Mouse (Mus musculus) stomach, embryonic 14.5 days (tissue): Measurements from ENCODE around the gene Rims4. TPM values are rescaled to one million over a fixed set of nuclear protein-coding genes. Genes with fewer than 3 reads are reported as not detected.

Experiments used
- ATAC-seq: fragments of 200-750 bp; cut with Nextera tagmentation; 2 replicates; pipeline ENCODE4 v1.8.0; 2017; ENCODE audit warnings: low read depth, moderate TSS enrichment; ENCODE audit not compliant: insufficient number of reproducible peaks, insufficient read depth, low FRiP score
- H3K27ac ChIP-seq: fragments of 300-500 bp; sonication (generic); 2 replicates; pipeline ENCODE4 v1.5.1; 2014; ENCODE audit warnings: mild to moderate bottlenecking, low read length, moderate library complexity, mixed read lengths
- H3K27me3 ChIP-seq: fragments of 300-500 bp; sonication (generic); 2 replicates; pipeline ENCODE4 v1.6.1; 2014; ENCODE audit warnings: low read length, control low read depth, mixed read lengths; ENCODE audit not compliant: control insufficient read depth, insufficient read depth
- H3K36me3 ChIP-seq: fragments of 300-500 bp; sonication (generic); 2 replicates; pipeline ENCODE4 v1.6.1; 2014; ENCODE audit warnings: mild to moderate bottlenecking, control low read depth, low read length, moderate library complexity, mixed read lengths; ENCODE audit not compliant: control insufficient read depth, insufficient read depth
- H3K4me1 ChIP-seq: fragments of 300-500 bp; sonication (generic); 2 replicates; pipeline ENCODE4 v1.6.1; 2014; ENCODE audit warnings: low read length, control low read depth, mixed read lengths; ENCODE audit not compliant: control insufficient read depth, insufficient read depth
- H3K4me2 ChIP-seq: fragments of 300-500 bp; sonication (generic); replicated peaks from 2 replicates; pipeline ENCODE4 v1.6.1; 2014; ENCODE audit warnings: low read depth, low read length, control low read depth
- H3K4me3 ChIP-seq: fragments of 300-500 bp; sonication (generic); 2 replicates; pipeline ENCODE4 v1.5.1; 2014; ENCODE audit warnings: low read depth, low read length, control low read depth
- H3K9ac ChIP-seq: fragments of 300-500 bp; sonication (generic); replicated peaks from 2 replicates; pipeline ENCODE4 v1.6.1; 2014; ENCODE audit warnings: low read depth, mild to moderate bottlenecking, control low read depth, low read length, moderate library complexity, mixed read lengths
- H3K9me3 ChIP-seq: fragments of 300-500 bp; sonication (generic); 2 replicates; pipeline ENCODE4 v1.6.1; 2016; ENCODE audit warnings: low read depth, low read length, control low read depth; ENCODE audit not compliant: control insufficient read depth
- WGBS: fragments of 180-500 bp; shearing (Covaris S2); extraction: QIAGEN DNeasy Blood & Tissue Kit; methylation state at CpG from one replicate; pipeline ENCODE4 v1.1.7; 2014; 5-methylcytosine and 5-hydroxymethylcytosine counted together
- polyA plus RNA-seq: library from polyadenylated mRNA; unstranded; fragments of >200 nt; fragmentation: Nextera tagmentation; extraction: Ambion mirVana; gene quantifications from 2 replicates; pipeline ENCODE4 v1.2.1, GENCODE M21; 2014

Rims4 gene
- polyA plus RNA-seq, 1 experiment from 2014 or later, result 0.06 TPM

DNA sequence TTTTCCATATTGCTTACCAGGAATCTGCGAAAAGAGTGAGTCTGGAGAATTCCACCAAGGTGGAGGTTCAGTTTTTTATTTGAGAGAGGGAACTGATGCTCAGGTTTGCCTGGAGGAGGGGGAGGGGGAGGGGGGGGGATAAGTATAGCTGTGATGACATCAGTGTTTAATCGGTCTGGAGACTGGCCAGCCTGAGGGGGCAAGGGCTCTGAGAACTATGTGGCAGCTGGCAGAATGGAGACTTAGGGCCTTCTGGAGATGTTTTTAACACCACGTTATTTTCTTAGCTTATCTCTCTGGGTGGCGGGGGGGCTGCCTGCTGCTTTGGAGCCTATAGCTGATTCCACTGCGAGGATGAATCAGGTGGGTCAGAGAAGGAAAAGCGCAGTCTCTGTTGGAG is 24.6 kb upstream of the Rims4 start:
- H3K9ac ChIP-seq, result no peak overlapping the region
- no peaks in the 10 kb centered on the region for H3K27me3 ChIP-seq
- no peaks in the 10 kb centered on the region for H3K9me3 ChIP-seq
- H3K36me3 ChIP-seq, result no peaks in the 10 kb centered on the region
- no peak overlapping the region for H3K4me2 ChIP-seq
- ATAC-seq, result no peak
- WGBS, result 59% methylated on average over 6 of the region's 6 CpGs
- H3K4me3 ChIP-seq, result no peak overlapping the region
- H3K27ac ChIP-seq, result no peak overlapping the region
- H3K4me1 ChIP-seq, result no peaks in the 10 kb centered on the region

DNA sequence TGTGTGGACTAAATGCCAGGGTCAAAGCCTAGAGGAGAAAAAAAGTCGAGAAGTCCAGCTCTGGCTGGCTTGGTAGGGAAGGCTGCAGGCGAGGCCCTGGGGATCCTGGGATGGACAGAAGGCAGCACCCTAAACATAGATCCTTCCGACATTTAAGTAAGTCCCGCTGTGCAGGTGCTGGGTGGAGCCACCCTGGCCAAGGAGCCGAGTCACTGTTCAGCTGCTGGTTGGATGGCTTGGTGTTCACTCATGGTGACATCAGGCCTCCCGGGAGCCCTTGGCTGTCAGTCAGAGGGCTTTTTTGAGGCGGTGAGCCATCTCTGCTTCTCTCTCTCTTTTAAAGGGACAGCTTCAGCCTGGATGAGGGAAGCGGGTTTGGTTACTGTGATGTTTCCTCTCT is 21.0 kb upstream of the Rims4 start:
- Histone ChIP-seq H3K4me1 (no peaks in the 10 kb centered on the region), H3K9me3 (no peaks in the 10 kb centered on the region), H3K9ac (no peak overlapping the region), H3K36me3 (no peaks in the 10 kb centered on the region), H3K27me3 (no peaks in the 10 kb centered on the region), H3K4me2 (no peak overlapping the region), H3K27ac (no peak overlapping the region), H3K4me3 (no peak overlapping the region)
- ATAC-seq, result no peak
- WGBS, result 38% methylated on average over 8 of the region's 8 CpGs

DNA sequence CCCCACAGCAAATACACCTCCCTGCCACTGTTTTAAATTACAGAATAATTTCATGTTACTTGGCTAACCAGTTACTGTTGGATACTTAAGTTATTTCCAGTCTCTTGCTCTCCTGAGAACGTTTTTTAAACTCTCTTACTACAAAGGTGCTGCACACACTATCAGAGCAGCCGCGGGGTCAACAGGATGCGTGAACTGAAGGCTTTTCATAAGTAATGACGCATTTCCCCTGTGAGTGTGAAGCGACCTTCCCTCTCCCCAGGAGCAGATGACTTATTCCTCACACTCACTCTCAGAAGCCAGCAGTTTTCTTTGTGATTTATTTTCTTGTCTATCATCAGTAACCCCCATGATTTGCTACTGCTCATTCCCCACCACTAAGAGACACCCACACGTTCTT is 13.7 kb upstream of the Rims4 start:
- H3K27ac ChIP-seq, result no peak overlapping the region
- WGBS, result 29% methylated on average over 7 of the region's 7 CpGs
- H3K9me3 ChIP-seq, result no peaks in the 10 kb centered on the region
- H3K4me1 ChIP-seq, result no peaks in the 10 kb centered on the region
- no peaks in the 10 kb centered on the region for H3K27me3 ChIP-seq
- H3K4me3 ChIP-seq, result no peak overlapping the region
- no peaks in the 10 kb centered on the region for H3K36me3 ChIP-seq
- no peak for ATAC-seq
- no peak overlapping the region for H3K4me2 ChIP-seq
- H3K9ac ChIP-seq, result no peak overlapping the region

DNA sequence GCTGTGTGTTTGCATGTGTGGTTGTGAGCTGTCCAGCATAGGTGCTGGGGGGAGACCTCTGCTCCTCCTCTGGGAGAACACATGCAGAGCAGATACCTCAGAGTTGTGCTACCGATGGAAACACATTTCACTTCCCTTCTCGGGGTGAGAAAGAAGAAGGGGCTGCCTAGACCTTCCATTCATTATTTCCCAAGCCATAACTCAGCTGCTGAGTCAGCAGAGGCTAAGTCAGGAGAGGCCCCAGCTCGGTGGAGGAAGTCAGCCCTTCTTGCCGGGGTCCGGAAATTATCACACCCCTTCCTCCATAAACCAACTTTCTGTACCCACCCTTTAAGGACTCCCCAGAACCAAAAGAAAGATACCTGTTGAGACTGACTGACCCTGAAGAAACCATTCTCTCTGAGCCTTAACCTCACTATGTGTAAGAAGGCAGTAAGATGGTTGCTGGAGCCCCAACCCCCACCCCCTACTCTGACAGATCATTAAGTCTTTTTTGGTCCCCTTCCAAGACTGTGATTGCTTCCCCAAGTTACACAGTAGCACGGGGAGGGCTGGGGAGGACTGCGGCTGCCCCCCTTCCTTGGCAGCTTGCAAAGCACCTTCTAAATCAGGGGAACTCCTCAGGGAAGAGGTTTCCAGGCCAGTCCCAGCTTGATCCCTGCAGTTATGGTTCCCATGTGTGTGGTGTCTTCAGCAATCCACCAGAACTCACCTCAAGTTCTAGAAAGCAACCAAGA is 10.1 kb upstream of the Rims4 start:
- ATAC-seq, result no peak
- H3K4me3 ChIP-seq, result no peak overlapping the region
- no peaks in the 10 kb centered on the region for H3K36me3 ChIP-seq
- no peaks in the 10 kb centered on the region for H3K4me1 ChIP-seq
- no peaks in the 10 kb centered on the region for H3K9me3 ChIP-seq
- H3K27ac ChIP-seq, result no peak overlapping the region
- WGBS, result 57% methylated on average over 7 of the region's 7 CpGs
- H3K27me3 ChIP-seq, result no peaks in the 10 kb centered on the region
- no peak overlapping the region for H3K9ac ChIP-seq
- H3K4me2 ChIP-seq, result no peak overlapping the region

- WGBS, result 91% methylated on average over 10 of the region's 10 CpGs
- Histone ChIP-seq H3K4me1 (no peaks in the 10 kb centered on the region), H3K27me3 (peaks cover 6% of the 10 kb centered on the region; the same call in 1 of the 2 replicates)
Measured at GRCm38 (mm10) chr2:163925044-163925443, 6.6 kb upstream of the Rims4 start.

DNA sequence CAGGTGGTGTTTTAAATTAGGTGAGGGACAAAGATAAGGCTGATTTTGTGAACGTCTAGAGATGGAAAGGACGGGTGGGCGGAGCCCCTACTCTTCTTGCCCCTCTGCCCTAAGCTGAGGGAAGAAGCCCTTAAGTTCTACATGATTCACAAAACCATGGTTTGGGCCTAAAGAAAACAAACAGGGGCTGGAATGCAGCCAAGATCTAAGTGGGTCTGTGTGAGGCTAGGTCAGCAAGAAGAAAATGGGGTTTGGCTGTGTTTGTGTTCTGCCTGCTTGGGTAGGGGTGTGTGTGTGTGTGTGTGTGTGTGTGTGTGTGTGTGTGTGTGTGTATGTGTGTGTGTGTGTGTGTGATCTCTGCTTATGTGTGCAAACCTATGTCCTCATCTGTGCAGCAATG is 6.0 kb upstream of the Rims4 start:
- ATAC-seq, result no peak
- Histone ChIP-seq H3K4me1 (no peaks in the 10 kb centered on the region), H3K4me2 (no peak overlapping the region), H3K36me3 (no peaks in the 10 kb centered on the region), H3K9ac (no peak overlapping the region), H3K27me3 (peaks cover 11% of the 10 kb centered on the region), H3K27ac (no peak overlapping the region), H3K4me3 (no peak overlapping the region), H3K9me3 (no peaks in the 10 kb centered on the region)
- 54% methylated on average over 3 of the region's 3 CpGs for WGBS

More at GRCm38 (mm10) chr2:163925044-163925443, 6.6 kb upstream of the Rims4 start:
- H3K9ac ChIP-seq, result no peak overlapping the region
- H3K4me2 ChIP-seq, result no peak overlapping the region
- no peaks in the 10 kb centered on the region for H3K36me3 ChIP-seq
- no peak for ATAC-seq
- H3K27ac ChIP-seq, result no peak overlapping the region
- H3K9me3 ChIP-seq, result no peaks in the 10 kb centered on the region
- no peak overlapping the region for H3K4me3 ChIP-seq

DNA sequence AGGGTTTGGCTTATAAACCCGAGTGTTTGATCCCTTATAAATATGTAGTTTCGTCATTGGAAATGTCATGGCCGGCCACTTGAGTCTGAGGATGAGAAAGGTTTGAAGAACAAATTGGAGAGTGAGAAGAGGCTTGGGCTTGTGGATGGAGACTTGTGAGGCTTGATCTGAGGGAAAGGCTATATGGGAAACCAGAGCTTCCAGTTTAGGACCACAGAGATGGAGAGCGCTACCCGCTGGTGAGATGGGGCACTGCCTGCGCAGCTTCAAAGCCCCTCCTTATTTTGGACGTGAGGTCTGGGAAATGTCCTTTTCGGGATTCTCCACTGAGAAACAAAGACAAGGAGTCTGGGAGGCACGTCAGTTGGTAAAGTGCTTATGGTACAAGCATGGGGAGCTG is 4.6 kb upstream of the Rims4 start:
- H3K4me1 ChIP-seq, result no peaks in the 10 kb centered on the region
- no peaks in the 10 kb centered on the region for H3K36me3 ChIP-seq
- H3K9ac ChIP-seq, result no peak overlapping the region
- H3K4me2 ChIP-seq, result no peak overlapping the region
- no peak overlapping the region for H3K27ac ChIP-seq
- ATAC-seq, result no peak
- no peaks in the 10 kb centered on the region for H3K9me3 ChIP-seq
- peaks cover 22% of the 10 kb centered on the region for H3K27me3 ChIP-seq
- H3K4me3 ChIP-seq, result no peak overlapping the region
- WGBS, result 54% methylated on average over 9 of the region's 9 CpGs

DNA sequence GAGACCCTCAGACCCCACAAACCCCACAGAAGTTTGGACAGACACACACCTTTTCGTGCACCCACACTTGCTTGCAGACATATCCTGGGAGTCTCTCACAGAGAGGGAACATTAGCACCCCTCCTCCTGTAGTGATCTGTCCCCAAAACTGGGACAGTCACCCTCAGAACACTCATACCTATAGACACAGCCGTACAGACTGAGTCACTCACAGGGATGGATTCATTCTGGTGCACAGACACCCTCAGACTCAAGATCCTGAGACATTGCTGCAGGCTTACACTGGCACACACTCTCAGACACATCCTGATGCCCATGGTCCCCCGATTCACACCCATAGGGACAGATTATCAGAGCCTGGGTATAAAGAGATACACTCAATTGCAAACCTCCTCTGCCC is 1.1 kb upstream of the Rims4 start:
- no peaks in the 10 kb centered on the region for H3K9me3 ChIP-seq
- H3K27me3 ChIP-seq, result peaks cover 49% of the 10 kb centered on the region
- no peak overlapping the region for H3K27ac ChIP-seq
- 73% methylated on average over 3 of the region's 3 CpGs for WGBS
- no peak overlapping the region for H3K4me2 ChIP-seq
- ATAC-seq, result no peak
- no peaks in the 10 kb centered on the region for H3K36me3 ChIP-seq
- peak overlapping the region; percentile 39; the same call in 1 of the 2 replicates for H3K4me3 ChIP-seq
- H3K9ac ChIP-seq, result no peak overlapping the region
- H3K4me1 ChIP-seq, result no peaks in the 10 kb centered on the region

- no peaks in the 10 kb centered on the region for H3K36me3 ChIP-seq
- no peaks in the 10 kb centered on the region for H3K9me3 ChIP-seq
- 69% methylated on average over 7 of the region's 7 CpGs for WGBS
- no peak overlapping the region for H3K4me3 ChIP-seq
- H3K9ac ChIP-seq, result no peak overlapping the region
- H3K27me3 ChIP-seq, result peaks cover 49% of the 10 kb centered on the region
- no peak overlapping the region for H3K27ac ChIP-seq
- no peak overlapping the region for H3K4me2 ChIP-seq
- 0 out of 2 replicates have a peak, but pooled peaks cover 3% of the 10 kb centered on the region for H3K4me1 ChIP-seq
- no peak for ATAC-seq
Measured at GRCm38 (mm10) chr2:163916703-163917102, 1.8 kb downstream of the Rims4 start.
